8 mouse cellular contexts compared by ENCODE assay signal in the genomic region with DNA sequence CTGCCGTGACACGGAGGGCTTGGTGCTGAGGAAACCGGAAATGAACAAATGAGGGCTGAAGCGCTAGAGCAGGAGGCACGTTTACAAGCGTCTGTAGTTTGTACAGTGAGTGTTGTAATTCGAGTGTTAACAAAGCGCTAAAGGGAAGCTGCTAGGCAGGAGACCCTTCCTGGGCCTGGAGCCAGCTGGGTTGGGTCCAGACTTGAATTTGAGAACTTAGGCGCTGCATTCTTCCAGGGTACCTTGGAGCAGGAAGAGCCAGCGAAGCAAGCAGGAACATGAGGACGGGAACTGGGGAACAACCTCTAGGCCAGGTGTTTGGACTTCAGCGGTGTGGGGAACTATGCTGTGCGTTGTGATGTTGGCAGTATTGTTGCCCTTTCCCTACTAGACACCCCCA. TPM values are rescaled to one million over a fixed set of nuclear protein-coding genes. Genes with fewer than 3 reads are reported as not detected.
A peak's percentile ranks its signal among the peaks of the same experiment; 100 is the strongest.
DNase-seq lines count a peak whose midpoint lies in the region; ATAC-seq and TF ChIP-seq lines count a peak whose summit lies in the region.

No protein-coding gene starts in this region.

- intact Hi-C loops in gastrocnemius, postnatal 14 days (cut with DNase I; ENCODE audit: low total_unique reads): no loop called here

- H3K4me1 ChIP-seq in forebrain, postnatal 0 days (ENCODE audit: insufficient read depth): peaks cover 5% of the 10 kb centered on the region

- H3K4me3 ChIP-seq in forebrain, postnatal 0 days (ENCODE audit: low read depth, low read length): no peak overlapping the region

- H3K9ac ChIP-seq in forebrain, postnatal 0 days: no peak overlapping the region

- WGBS in forebrain, postnatal 0 days: 20% methylated on average over 13 of the region's 13 CpGs

- H3K27me3 ChIP-seq in forebrain, postnatal 0 days (ENCODE audit: insufficient read depth, low read length): no peaks in the 10 kb centered on the region

- peak; percentile 16 for DNase-seq in gastrocnemius, postnatal 14 days
- no peak for DNase-seq in gastrocnemius, adult 8-10 months (ENCODE audit: low spot score in 2 of 2)
- DNase-seq in Muller cell, postnatal 12 days (ENCODE audit: inconsistent ontology term): peak; percentile 74
- DNase-seq in forebrain, postnatal 0 days: peak; percentile 76
- DNase-seq in kidney, postnatal 14 days: peak; percentile 56
- DNase-seq in ovary, postnatal 10 days (ENCODE audit: low spot score): peak; percentile 27
- no peak for DNase-seq in T-cell, adult 2 months (ENCODE audit: low spot score)

- no peaks in the 10 kb centered on the region for H3K9me3 ChIP-seq in forebrain, postnatal 0 days (ENCODE audit: low read length)

- ATAC-seq in forebrain, postnatal 0 days: peak; percentile 76
- no peak for ATAC-seq in megakaryocyte-erythroid progenitor cell, adult 5-6 weeks (replicated peaks; ENCODE audit: low FRiP score, low TSS enrichment, poor library complexity, severe bottlenecking)

- no peak for TF ChIP-seq CTCF in forebrain, postnatal 0 days (IDR thresholded peaks at IDR 0.05; ENCODE audit: low read depth)

- H3K27ac ChIP-seq in forebrain, postnatal 0 days (ENCODE audit: low read depth, low read length): no peak overlapping the region

- no peaks in the 10 kb centered on the region for H3K36me3 ChIP-seq in forebrain, postnatal 0 days (ENCODE audit: insufficient read depth)

- peak overlapping the region; percentile 27 for H3K4me2 ChIP-seq in forebrain, postnatal 0 days (ENCODE audit: low read depth)

RNA-seq across cellular contexts. Expression of a gene that starts 46.9 kb away (rescaled TPM):
- total RNA-seq in gastrocnemius, postnatal 14 days (2021): 10 to 100 TPM; 25.2 to 27.6 TPM
- total RNA-seq in gastrocnemius, adult 8-10 months (2022): 10 to 100 TPM; 21.6 to 28.1 (median 26.1) TPM
- 30.2 and 41.5 TPM in 2 replicates for total RNA-seq in forebrain, postnatal 0 days (2014; rRNA removed)
- 65.6 and 75.0 TPM in 2 replicates for polyA plus RNA-seq in forebrain, postnatal 0 days (2015; fragmentation: Nextera tagmentation; extraction: Ambion mirVana)
- total RNA-seq in megakaryocyte-erythroid progenitor cell, adult 5-6 weeks (2014; fragmentation: Nextera tagmentation): 37.7 and 50.6 TPM in 2 replicates
- 58.4 and 68.6 TPM in 2 replicates for total RNA-seq in megakaryocyte-erythroid progenitor cell, adult 5-6 weeks (2017)

RNA-seq across cellular contexts. Expression of a gene that starts 47.4 kb away (rescaled TPM):
- under 1 TPM; 0.20 to 0.45 TPM for total RNA-seq in gastrocnemius, postnatal 14 days (2021)
- under 1 TPM in 2 of 4 experiments, not detected in 2; 0.12 to 0.32 TPM for total RNA-seq in gastrocnemius, adult 8-10 months (2022)
- 7.1 and 7.2 TPM in 2 replicates for total RNA-seq in forebrain, postnatal 0 days (2014; rRNA removed)
- 4.6 and 6.2 TPM in 2 replicates for polyA plus RNA-seq in forebrain, postnatal 0 days (2015; fragmentation: Nextera tagmentation; extraction: Ambion mirVana)
- total RNA-seq in megakaryocyte-erythroid progenitor cell, adult 5-6 weeks (2014; fragmentation: Nextera tagmentation): 0.81 and 1.2 TPM in 2 replicates
- total RNA-seq in megakaryocyte-erythroid progenitor cell, adult 5-6 weeks (2017): 0.33 TPM in 1 of 2 replicates, not detected in the other

Comparison
In these comparisons a context has a peak if more than half of its experiments do, and no peak if none do; other contexts are left out.
1. DNase-seq: peak in gastrocnemius, postnatal 14 days (single experiment), Muller cell, postnatal 12 days (single experiment), forebrain, postnatal 0 days (single experiment), kidney, postnatal 14 days (single experiment) and ovary, postnatal 10 days (single experiment); none in gastrocnemius, adult 8-10 months (0 of 2) and T-cell, adult 2 months (single experiment).